Mouse (Mus musculus): ENCODE data around the gene Gm42791.

Gm42791 gene

GRCm38 (mm10) chr5:149009111-149009510, 14.2 kb upstream of the Gm42791 start:
- no peak for DNase-seq (ENCODE audit: low spot score)

- no peak for DNase-seq (ENCODE audit: low spot score)
Observed at GRCm38 (mm10) chr5:149007295-149007646, 12.3 kb upstream of the Gm42791 start.

- peak; percentile 99 for DNase-seq (ENCODE audit: low spot score)
Observed at GRCm38 (mm10) chr5:149006362-149007294, 11.7 kb upstream of the Gm42791 start.

- no peak for DNase-seq (ENCODE audit: low spot score)
Observed at GRCm38 (mm10) chr5:149005701-149006361, 10.9 kb upstream of the Gm42791 start.

- DNase-seq (ENCODE audit: low spot score): no peak
Observed at GRCm38 (mm10) chr5:149005083-149005482, 10.1 kb upstream of the Gm42791 start.

- peak; percentile 30 for DNase-seq (ENCODE audit: low spot score)
Observed at GRCm38 (mm10) chr5:149003137-149003536, 8.2 kb upstream of the Gm42791 start.

- DNase-seq (ENCODE audit: low spot score): no peak
Observed at GRCm38 (mm10) chr5:149002803-149003115, 7.8 kb upstream of the Gm42791 start.

- DNase-seq (ENCODE audit: low spot score): no peak
Observed at GRCm38 (mm10) chr5:149002034-149002802, 7.3 kb upstream of the Gm42791 start.

- no peak for DNase-seq (ENCODE audit: low spot score)
Observed at GRCm38 (mm10) chr5:148999802-149000201, 4.9 kb upstream of the Gm42791 start.

GRCm38 (mm10) chr5:148998512-148998911, 3.6 kb upstream of the Gm42791 start:
- DNase-seq (ENCODE audit: low spot score): no peak

GRCm38 (mm10) chr5:148996709-148997037, 1.7 kb upstream of the Gm42791 start:
- DNase-seq (ENCODE audit: low spot score): no peak

- no peak for DNase-seq (ENCODE audit: low spot score)
Observed at GRCm38 (mm10) chr5:148995962-148996708, 1.2 kb upstream of the Gm42791 start.

- no peak for DNase-seq (ENCODE audit: low spot score)
Observed at GRCm38 (mm10) chr5:148994311-148994705, 639 bp downstream of the Gm42791 start.

GRCm38 (mm10) chr5:148992598-148992997, 2.3 kb downstream of the Gm42791 start:
- no peak for DNase-seq (ENCODE audit: low spot score)

GRCm38 (mm10) chr5:148990891-148991311, 4.0 kb downstream of the Gm42791 start:
- DNase-seq (ENCODE audit: low spot score): no peak

- DNase-seq (ENCODE audit: low spot score): no peak
Observed at GRCm38 (mm10) chr5:148989480-148989879, 5.5 kb downstream of the Gm42791 start.

GRCm38 (mm10) chr5:148984961-148985360, 10.0 kb downstream of the Gm42791 start:
- DNase-seq (ENCODE audit: low spot score): no peak

- no peak for DNase-seq (ENCODE audit: low spot score)
Observed at GRCm38 (mm10) chr5:148983696-148984095, 11.3 kb downstream of the Gm42791 start.

- DNase-seq (ENCODE audit: low spot score): no peak
Observed at GRCm38 (mm10) chr5:148983108-148983664, 11.8 kb downstream of the Gm42791 start.

GRCm38 (mm10) chr5:148982396-148982795, 12.6 kb downstream of the Gm42791 start:
- no peak for DNase-seq (ENCODE audit: low spot score)

GRCm38 (mm10) chr5:148980607-148981006, 14.3 kb downstream of the Gm42791 start:
- no peak for DNase-seq (ENCODE audit: low spot score)

Measured in MN1 (cell line).